Mouse (Mus musculus) CH12.LX (cell line): ENCODE results near the gene Dctn3.
"Not testable (repeated sequence)": the region's sequence is repeated elsewhere in the genome, so short reads cannot be mapped to it uniquely, and the experiment has no call there.

ENCODE experiments used
- CTCF ChIP-seq, 2 experiments: IDR thresholded peaks in 1 of 2; conservative IDR thresholded peaks in 1 of 2; 2 replicates each; pipeline ENCODE4 v1.5.1; 2011 to 2012; ENCODE audit warnings: low read depth in 2 of 2, low read length in 2 of 2, improper control_type of control experiment in 1 of 2, inconsistent platforms in 1 of 2, mild to moderate bottlenecking in 1 of 2, moderate library complexity in 1 of 2
- IRF4 ChIP-seq: IDR thresholded peaks from 2 replicates; pipeline ENCODE4 v1.6.1; 2014; ENCODE audit warnings: low read depth, mild to moderate bottlenecking, inconsistent platforms, low read length, improper control_type of control experiment
- MAX ChIP-seq: IDR thresholded peaks from 2 replicates; pipeline ENCODE4 v1.6.1; 2011; ENCODE audit warnings: low read length, improper control_type of control experiment
- MEF2A ChIP-seq: IDR thresholded peaks from 2 replicates; pipeline ENCODE4 v1.6.1; 2014; ENCODE audit warnings: low read depth, mild to moderate bottlenecking, inconsistent platforms, low read length, improper control_type of control experiment, borderline replicate concordance
- NRF1 ChIP-seq: IDR thresholded peaks from 2 replicates; pipeline ENCODE4 v1.6.1; 2014; ENCODE audit warnings: low read depth, mild to moderate bottlenecking, inconsistent platforms, low read length, improper control_type of control experiment, moderate library complexity
- POLR2A ChIP-seq: IDR thresholded peaks from 2 replicates; pipeline ENCODE4 v1.6.1; 2011; ENCODE audit warnings: low read depth, mild to moderate bottlenecking, improper control_type of control experiment, low read length
- POLR2AphosphoS2 ChIP-seq: IDR thresholded peaks from 2 replicates; pipeline ENCODE4 v1.6.1; 2011; ENCODE audit warnings: low read depth, low read length, improper control_type of control experiment
- ZC3H11A ChIP-seq: IDR thresholded peaks from 2 replicates; pipeline ENCODE4 v1.6.1; 2012; ENCODE audit warnings: low read depth, mild to moderate bottlenecking, inconsistent platforms, low read length, improper control_type of control experiment
- ZKSCAN1 ChIP-seq: IDR thresholded peaks from 2 replicates; pipeline ENCODE4 v1.6.1; 2012; ENCODE audit warnings: low read depth, inconsistent platforms, low read length, improper control_type of control experiment, borderline replicate concordance

DNA sequence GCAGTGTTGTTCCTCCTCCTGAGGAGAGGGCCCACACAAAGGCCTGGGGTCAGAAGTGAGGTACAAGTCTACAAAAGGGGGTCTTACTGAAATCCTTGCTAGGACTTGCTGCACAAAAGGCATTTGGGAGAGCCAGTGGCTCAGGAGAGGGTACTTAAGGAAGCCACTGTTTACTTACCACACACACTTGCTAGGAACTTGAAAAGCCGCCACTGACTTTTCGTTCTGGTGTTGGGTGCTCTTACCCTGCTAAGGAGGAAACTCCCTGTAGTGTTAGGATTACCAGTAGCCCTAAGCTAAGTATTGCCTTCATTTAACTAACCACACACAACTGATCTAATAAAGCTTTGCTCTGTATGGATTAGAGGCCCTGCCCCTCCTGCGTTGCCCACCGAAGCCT, 33.0 kb downstream of the Dctn3 start:
- TF ChIP-seq POLR2AphosphoS2; POLR2A; CTCF (conservative IDR thresholded peaks at IDR 0.05 in 1 of 2, IDR thresholded peaks at IDR 0.05 in 1 of 2; ENCODE audit: low read depth in 2 of 2, low read length in 2 of 2); MEF2A; ZC3H11A; IRF4; NRF1; ZKSCAN1; MAX: not testable (repeated sequence)
